Mouse (Mus musculus) cortical plate, adult 2 months (tissue): ENCODE measurements around the gene Pan3. TPM values are rescaled to one million over a fixed set of nuclear protein-coding genes. Genes with fewer than 3 reads are reported as not detected.
A peak's percentile ranks its signal among the peaks of the same experiment; 100 is the strongest.

ENCODE experiments used
- H3K27ac ChIP-seq: fragments of 200-500 bp; 2 replicates; pipeline ENCODE4 v1.5.1; 2012; ENCODE audit warnings: low read length, control low read depth, inconsistent platforms; ENCODE audit not compliant: insufficient read depth
- H3K4me1 ChIP-seq: fragments of 200-500 bp; 2 replicates; pipeline ENCODE4 v1.6.1; 2011; ENCODE audit warnings: low read length; ENCODE audit not compliant: control insufficient read depth, insufficient read depth
- H3K4me3 ChIP-seq: fragments of 200-500 bp; 2 replicates; pipeline ENCODE4 v1.5.1; 2011; ENCODE audit warnings: mild to moderate bottlenecking, low read length, control low read depth; ENCODE audit not compliant: insufficient read depth
- CTCF ChIP-seq: fragments of 200-500 bp; IDR thresholded peaks from 2 replicates; pipeline ENCODE4 v1.5.1; 2011; ENCODE audit warnings: mild to moderate bottlenecking, control low read depth, low read length; ENCODE audit not compliant: insufficient read depth; ENCODE audit errors: extremely low read depth
- POLR2A ChIP-seq: fragments of 200-500 bp; IDR thresholded peaks from 2 replicates; pipeline ENCODE4 v1.6.1; 2011; ENCODE audit warnings: mild to moderate bottlenecking, low read length, control low read depth; ENCODE audit not compliant: insufficient read depth; ENCODE audit errors: extremely low read depth
- polyA plus RNA-seq: library from polyadenylated mRNA; depleted of rRNA; stranded (reverse); fragments of >200 nt; gene quantifications from 2 replicates; pipeline ENCODE4 v1.2.3, GENCODE M21; 2012

Pan3 gene
- polyA plus RNA-seq, 1 experiment = 51.2 TPM

GRCm38 (mm10) chr5:147400505-147400979 lies 29.4 kb upstream of the Pan3 start:
- no peak for TF ChIP-seq CTCF
- TF ChIP-seq POLR2A = no peak
- Histone ChIP-seq H3K4me3 (peak overlapping the region; percentile 59), H3K27ac (no peak overlapping the region), H3K4me1 (no peaks in the 10 kb centered on the region)

GRCm38 (mm10) chr5:147401024-147401423 lies 28.9 kb upstream of the Pan3 start:
- Histone ChIP-seq H3K27ac (no peak overlapping the region), H3K4me1 (no peaks in the 10 kb centered on the region), H3K4me3 (peak overlapping the region; percentile 59; the same call in 1 of the 2 replicates)
- TF ChIP-seq POLR2A = no peak
- no peak for TF ChIP-seq CTCF

- TF ChIP-seq CTCF (peak; percentile 60), POLR2A (no peak)
- H3K4me1 ChIP-seq = no peaks in the 10 kb centered on the region
These were observed 27.5 kb upstream of the Pan3 start for GRCm38 (mm10) chr5:147402505-147402904.

GRCm38 (mm10) chr5:147406135-147406534 lies 23.8 kb upstream of the Pan3 start:
- no peaks in the 10 kb centered on the region for H3K4me1 ChIP-seq
- H3K4me3 ChIP-seq = no peak overlapping the region
- H3K27ac ChIP-seq = no peak overlapping the region
- TF ChIP-seq POLR2A = no peak
- no peak for TF ChIP-seq CTCF

More at GRCm38 (mm10) chr5:147402505-147402904, 27.5 kb upstream of the Pan3 start:
- no peak overlapping the region for H3K4me3 ChIP-seq
- H3K27ac ChIP-seq = no peak overlapping the region

GRCm38 (mm10) chr5:147408731-147409130 lies 21.2 kb upstream of the Pan3 start:
- Histone ChIP-seq H3K4me1 (no peaks in the 10 kb centered on the region), H3K27ac (no peak overlapping the region), H3K4me3 (no peak overlapping the region)
- TF ChIP-seq POLR2A (no peak), CTCF (no peak)

GRCm38 (mm10) chr5:147410585-147410984 lies 19.4 kb upstream of the Pan3 start:
- Histone ChIP-seq H3K27ac (no peak overlapping the region), H3K4me3 (no peak overlapping the region), H3K4me1 (no peaks in the 10 kb centered on the region)
- no peak for TF ChIP-seq POLR2A
- TF ChIP-seq CTCF = no peak

- Histone ChIP-seq H3K4me3 (no peak overlapping the region), H3K4me1 (no peaks in the 10 kb centered on the region)
These were observed 12.0 kb upstream of the Pan3 start for GRCm38 (mm10) chr5:147417986-147418385.

GRCm38 (mm10) chr5:147418394-147419121 lies 11.4 kb upstream of the Pan3 start:
- no peak for TF ChIP-seq POLR2A
- peak; percentile 45 for TF ChIP-seq CTCF
- no peak overlapping the region for H3K4me3 ChIP-seq
- no peaks in the 10 kb centered on the region for H3K4me1 ChIP-seq
- H3K27ac ChIP-seq = no peak overlapping the region

More at GRCm38 (mm10) chr5:147417986-147418385, 12.0 kb upstream of the Pan3 start:
- TF ChIP-seq CTCF = no peak
- no peak for TF ChIP-seq POLR2A
- no peak overlapping the region for H3K27ac ChIP-seq

- Histone ChIP-seq H3K27ac (no peak overlapping the region), H3K4me3 (no peak overlapping the region), H3K4me1 (no peaks in the 10 kb centered on the region)
- TF ChIP-seq POLR2A (no peak), CTCF (no peak)
These were observed 6.3 kb upstream of the Pan3 start for GRCm38 (mm10) chr5:147423612-147424011.

- Histone ChIP-seq H3K4me1 (peaks cover 1% of the 10 kb centered on the region; the same call in 1 of the 2 replicates), H3K27ac (no peak overlapping the region), H3K4me3 (no peak overlapping the region)
- TF ChIP-seq CTCF = no peak
- no peak for TF ChIP-seq POLR2A
These were observed 3.7 kb upstream of the Pan3 start for GRCm38 (mm10) chr5:147426048-147426805.
